Mouse (Mus musculus): ENCODE results near the gene Kcnk18. TPM values are rescaled to one million over a fixed set of nuclear protein-coding genes. Genes with fewer than 3 reads are reported as not detected.
A peak's percentile ranks its signal among the peaks of the same experiment; 100 is the strongest.

Kcnk18 gene
- total RNA-seq (2022) = not detected

DNA sequence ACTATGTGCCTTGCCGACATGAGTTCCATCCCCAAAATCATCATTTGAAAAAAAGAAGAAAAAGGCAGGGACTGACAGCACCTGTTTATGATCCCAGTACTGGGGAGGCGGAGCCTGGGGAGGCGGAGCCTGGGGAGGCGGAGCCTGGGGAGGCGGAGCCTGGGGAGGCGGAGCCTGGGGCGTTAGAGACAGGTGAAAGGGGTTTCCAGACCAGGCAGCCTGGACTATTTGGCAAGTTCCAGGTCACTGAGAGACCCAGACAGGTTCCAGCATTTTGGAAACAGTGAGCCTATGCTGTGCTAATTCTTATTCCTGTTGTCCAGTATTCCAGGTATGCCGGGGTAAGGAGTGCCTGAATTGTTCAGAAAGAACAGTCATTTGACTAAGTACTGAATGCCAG lies at the start of gene Kcnk18:
Kcnk18 (plus strand) TSS at position 224 of the 400 bp plus-strand sequence.
- no peak for DNase-seq (ENCODE audit: low spot score in 2 of 2)

GRCm38 (mm10) chr19:59169936-59170765 lies 48.9 kb upstream of the Kcnk18 start, which contains the start of gene Vax1:
Gene Vax1, minus strand, starts transcription at chr19:59170056.
- DNase-seq (ENCODE audit: low spot score in 2 of 2) = no peak

GRCm38 (mm10) chr19:59170766-59171095 lies 48.3 kb upstream of the Kcnk18 start:
- no peak for DNase-seq (ENCODE audit: low spot score in 2 of 2)

DNA sequence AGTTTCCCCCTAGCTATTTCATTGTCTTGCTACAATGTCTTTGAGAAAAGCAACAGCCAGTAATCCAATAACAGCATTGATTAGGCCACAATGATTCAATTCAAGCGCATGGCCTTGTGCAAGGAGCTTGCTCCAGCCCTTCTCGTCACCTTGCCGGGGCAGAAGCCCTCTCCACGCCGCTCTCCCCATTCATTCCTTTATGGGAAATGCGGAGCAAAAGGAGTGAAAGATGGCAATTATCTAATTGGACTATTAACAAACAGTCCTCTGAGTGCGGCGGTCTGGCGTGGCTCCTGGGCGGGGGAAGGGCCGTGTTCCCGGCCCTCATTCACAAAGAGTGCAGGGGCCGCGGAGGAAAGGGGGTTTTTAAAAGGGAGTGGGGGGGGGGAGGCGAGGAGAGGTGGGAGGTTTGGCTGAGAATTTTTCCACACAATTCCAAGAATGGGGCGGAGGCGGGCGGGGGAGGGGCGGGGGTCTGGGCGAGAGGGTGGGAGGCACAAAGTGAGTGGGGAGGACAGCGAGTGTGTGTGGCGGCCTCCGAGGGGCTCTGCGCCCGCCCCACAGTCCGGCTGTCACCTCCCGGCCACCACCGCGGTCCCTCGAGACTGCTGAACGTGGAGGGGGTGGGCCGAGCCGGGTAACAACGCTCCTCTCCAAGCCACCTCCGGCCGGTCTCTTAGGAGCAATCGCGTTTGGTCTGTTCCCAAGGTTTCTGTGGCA lies 47.7 kb upstream of the Kcnk18 start:
- DNase-seq (ENCODE audit: low spot score in 2 of 2) = no peak

DNA sequence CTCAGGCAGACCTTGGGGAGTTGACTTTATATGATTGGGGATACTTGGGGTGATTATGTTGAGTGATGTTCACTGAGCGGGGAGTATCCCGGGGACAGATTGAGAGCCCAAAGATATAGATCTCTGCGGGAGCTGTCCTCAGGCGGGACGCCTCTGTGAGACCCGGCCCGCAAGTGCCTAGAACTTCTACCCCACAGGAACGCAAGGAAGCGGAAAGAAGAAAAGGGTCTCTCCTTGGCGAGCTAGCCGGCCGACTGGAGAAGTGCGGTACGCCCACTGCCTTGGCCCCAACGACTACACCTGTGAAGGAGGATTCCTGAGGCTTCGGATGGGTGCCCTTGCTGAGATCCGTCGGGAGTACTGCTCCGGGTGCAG lies 47.2 kb upstream of the Kcnk18 start:
- DNase-seq (ENCODE audit: low spot score in 2 of 2) = no peak

- no peak for DNase-seq (ENCODE audit: low spot score in 2 of 2)
Observed at GRCm38 (mm10) chr19:59172781-59173180, 46.2 kb upstream of the Kcnk18 start.

DNA sequence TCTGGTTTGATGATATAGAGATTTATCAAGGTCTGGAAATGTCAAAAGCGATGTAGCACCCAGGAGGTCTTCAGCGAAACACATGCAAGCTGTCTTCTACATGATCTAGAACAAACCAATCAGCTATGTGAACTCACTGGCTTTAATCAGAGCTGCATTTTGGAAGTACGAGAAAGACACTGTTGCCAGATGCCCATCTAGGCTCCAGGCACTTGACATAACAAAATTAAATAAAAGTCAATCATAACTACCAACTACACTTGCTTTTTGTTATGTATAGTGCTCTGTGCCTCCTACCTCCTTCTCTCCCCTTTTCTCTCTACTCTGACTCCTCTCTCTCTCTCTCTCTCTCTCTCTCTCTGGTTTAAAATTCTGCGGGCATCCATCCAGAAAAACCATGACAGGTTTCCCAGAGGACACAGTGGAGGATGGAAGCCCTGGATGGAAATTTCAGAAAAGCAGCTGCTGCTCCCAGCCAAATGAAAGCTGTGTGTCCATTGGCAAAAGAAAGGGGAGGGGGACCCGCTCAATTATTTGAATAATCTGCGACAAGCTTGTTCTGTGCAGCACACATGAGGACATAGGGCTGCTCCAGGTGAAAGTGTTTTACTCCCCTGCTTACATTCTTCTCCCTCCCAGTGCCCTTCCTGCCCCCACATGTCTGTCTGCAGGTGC lies 45.5 kb upstream of the Kcnk18 start:
- no peak for DNase-seq (ENCODE audit: low spot score in 2 of 2)

- no peak for DNase-seq (ENCODE audit: low spot score in 2 of 2)
Observed at GRCm38 (mm10) chr19:59184000-59184399, 35.0 kb upstream of the Kcnk18 start.

- no peak for DNase-seq (ENCODE audit: low spot score in 2 of 2)
Observed at GRCm38 (mm10) chr19:59188981-59189380, 30.0 kb upstream of the Kcnk18 start.

- DNase-seq (ENCODE audit: low spot score in 2 of 2) = no peak
Observed at GRCm38 (mm10) chr19:59190431-59191122, 28.4 kb upstream of the Kcnk18 start.

- no peak for DNase-seq (ENCODE audit: low spot score in 2 of 2)
Observed at GRCm38 (mm10) chr19:59191123-59191505, 27.9 kb upstream of the Kcnk18 start.

DNA sequence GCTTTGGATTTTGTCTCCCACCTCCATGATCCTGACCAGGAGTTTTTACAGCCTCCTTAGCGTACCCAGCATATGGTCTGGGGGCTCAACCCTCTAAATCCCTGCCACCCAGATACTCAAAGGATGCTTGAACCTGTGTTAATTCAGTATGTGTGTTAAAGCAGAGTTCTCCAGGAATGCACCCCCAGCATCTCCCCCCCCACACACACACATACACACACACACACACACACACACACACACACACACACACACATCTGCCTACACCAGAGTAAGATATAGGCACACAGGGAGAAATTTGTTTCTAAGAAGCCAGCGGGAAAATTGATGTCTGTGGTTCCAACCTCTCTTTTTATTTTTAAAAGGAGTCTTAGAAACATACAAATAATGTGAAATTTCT lies 26.5 kb upstream of the Kcnk18 start:
- no peak for DNase-seq (ENCODE audit: low spot score in 2 of 2)

- DNase-seq (ENCODE audit: low spot score in 2 of 2) = no peak
Observed at GRCm38 (mm10) chr19:59193456-59193855, 25.6 kb upstream of the Kcnk18 start.

DNA sequence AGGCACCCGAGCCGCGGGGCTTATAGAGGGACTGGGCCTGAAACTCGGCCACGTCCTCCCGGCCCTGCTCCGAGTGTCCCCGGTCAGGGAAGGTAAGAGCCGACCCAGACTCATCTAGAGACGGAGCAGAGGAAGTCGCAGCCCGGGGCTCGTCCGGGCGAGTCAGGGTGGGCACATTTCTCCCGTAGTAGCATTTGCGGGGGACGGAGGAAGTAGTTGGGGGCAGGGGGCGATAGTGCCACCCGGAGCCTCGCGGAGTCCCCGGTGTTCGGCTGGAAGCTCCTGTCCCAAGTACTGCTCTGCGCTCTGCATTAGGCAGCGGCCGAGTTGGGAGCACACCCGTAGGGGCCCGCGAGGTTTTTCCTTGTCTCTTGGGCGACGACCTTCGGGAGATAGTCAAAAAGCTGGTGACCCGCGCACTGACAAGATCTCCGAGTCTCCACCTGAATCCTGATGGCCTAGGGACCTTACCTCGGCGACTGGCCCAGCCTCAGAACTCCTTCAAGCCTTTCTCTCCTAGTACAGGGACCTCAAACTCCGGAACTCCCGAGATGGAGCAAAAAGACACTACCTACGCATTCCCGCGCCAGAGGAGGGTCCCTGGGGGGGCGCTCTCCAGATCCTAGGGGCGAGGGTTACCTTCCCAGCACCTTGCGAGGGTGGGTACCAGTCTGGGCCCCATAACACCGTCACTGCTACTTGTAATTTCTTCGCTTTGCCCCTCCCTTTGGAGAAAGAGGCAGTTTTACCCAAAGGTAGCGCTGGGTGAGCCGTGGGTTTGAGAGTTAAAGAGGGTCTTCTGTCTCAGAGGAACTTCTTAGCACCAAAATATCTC lies 24.8 kb upstream of the Kcnk18 start:
- no peak for DNase-seq (ENCODE audit: low spot score in 2 of 2)

DNA sequence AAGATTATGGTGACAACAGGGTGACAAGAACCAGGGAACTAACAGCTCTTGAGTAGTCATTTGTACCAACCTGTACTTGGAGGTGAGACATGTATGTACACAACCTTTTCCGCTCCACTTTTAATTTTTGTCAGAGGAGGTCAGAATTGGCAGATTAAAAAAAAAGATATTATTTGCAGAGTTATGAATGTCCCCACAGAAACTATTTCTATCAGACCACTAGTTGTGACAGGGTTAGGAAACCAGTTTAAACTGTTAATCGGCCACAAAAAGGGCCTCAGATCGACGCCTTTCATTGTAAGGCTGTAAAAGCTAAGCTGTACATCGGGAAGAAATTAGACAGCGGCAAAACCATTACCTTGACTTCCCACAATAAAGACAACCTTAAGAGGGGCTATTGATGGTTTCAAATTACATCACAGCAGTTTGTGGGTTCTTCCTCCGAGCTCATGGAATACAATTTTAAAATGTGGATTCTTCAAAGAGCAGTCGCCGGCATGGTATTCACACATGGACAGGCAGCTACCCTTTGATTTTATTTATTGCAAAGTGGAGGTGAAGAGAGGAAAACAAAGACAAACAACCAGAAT lies 23.7 kb upstream of the Kcnk18 start:
- no peak for DNase-seq (ENCODE audit: low spot score in 2 of 2)

- peak in 1 of 2 experiments; percentile 45 for DNase-seq (ENCODE audit: low spot score in 2 of 2)
Observed at GRCm38 (mm10) chr19:59196111-59196666, 22.8 kb upstream of the Kcnk18 start.

GRCm38 (mm10) chr19:59198161-59198560 lies 20.9 kb upstream of the Kcnk18 start:
- DNase-seq (ENCODE audit: low spot score in 2 of 2) = peak in 1 of 2 experiments; percentile 48

DNA sequence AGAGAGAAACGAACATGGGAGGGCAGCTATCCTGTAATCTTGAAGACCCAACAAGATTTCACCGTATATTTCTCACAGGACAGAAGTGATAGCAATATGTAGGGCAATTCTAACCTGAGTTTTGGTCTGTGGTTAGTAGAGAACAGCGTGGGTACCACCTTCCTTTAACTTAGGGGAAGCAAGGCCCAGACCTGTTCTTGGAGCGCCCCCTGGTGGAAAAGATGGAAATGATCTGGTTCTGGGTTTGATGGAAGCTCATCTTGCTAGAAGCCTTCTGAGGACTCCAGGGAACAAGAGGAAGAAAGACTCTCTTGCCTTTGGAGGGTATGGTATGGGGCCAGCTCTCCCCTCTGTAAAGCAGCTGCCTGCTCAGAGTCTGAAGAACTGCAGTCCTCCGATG lies 10.5 kb upstream of the Kcnk18 start:
- DNase-seq (ENCODE audit: low spot score in 2 of 2) = peak; percentile 33 to 69

GRCm38 (mm10) chr19:59208986-59209385 lies 10.0 kb upstream of the Kcnk18 start:
- DNase-seq (ENCODE audit: low spot score in 2 of 2) = no peak

DNA sequence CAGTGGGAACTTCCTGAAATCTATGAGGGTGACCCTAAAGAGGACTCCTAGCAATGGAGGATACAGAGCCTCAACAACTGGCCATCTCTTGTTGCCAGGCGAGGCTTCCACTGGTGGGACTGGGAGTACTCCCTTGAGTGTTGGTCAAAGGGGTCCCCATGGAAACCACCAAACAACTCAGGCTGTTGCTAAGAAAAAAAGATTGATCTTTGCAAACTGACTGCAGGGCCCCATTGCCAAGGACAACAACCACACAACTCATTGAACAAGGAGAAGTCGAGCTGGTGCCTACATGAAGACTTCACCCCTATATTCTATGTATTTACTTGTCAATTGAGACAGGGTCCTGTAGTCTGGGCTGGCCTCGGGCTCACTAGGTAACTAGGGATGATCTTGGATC lies 2.1 kb upstream of the Kcnk18 start:
- no peak for DNase-seq (ENCODE audit: low spot score in 2 of 2)
